Mouse (Mus musculus) brain, embryonic 14.5 days (tissue): ENCODE measurements around the gene Nisch. TPM values are rescaled to one million over a fixed set of nuclear protein-coding genes. Genes with fewer than 3 reads are reported as not detected.

Experiments
- DNase-seq: peaks from one replicate; pipeline ENCODE4 v3.0.0-alpha.2; 2011; ENCODE audit warnings: low read depth
- CTCF ChIP-seq: fragments of 200-500 bp; IDR thresholded peaks from 2 replicates; pipeline ENCODE4 v1.5.1; 2012; ENCODE audit warnings: inconsistent platforms, mild to moderate bottlenecking, moderate library complexity, borderline replicate concordance; ENCODE audit not compliant: insufficient read depth, insufficient read length; ENCODE audit errors: extremely low read depth
- POLR2A ChIP-seq: fragments of 200-500 bp; IDR thresholded peaks from 2 replicates; pipeline ENCODE4 v1.6.1; 2012; ENCODE audit warnings: mild to moderate bottlenecking, inconsistent platforms, borderline replicate concordance; ENCODE audit not compliant: poor library complexity, insufficient read depth, insufficient read length, severe bottlenecking; ENCODE audit errors: extremely low read depth
- polyA plus RNA-seq: library from polyadenylated mRNA; depleted of rRNA; stranded (reverse); fragments of >200 nt; gene quantifications from 2 replicates; pipeline ENCODE4 v1.2.3, GENCODE M21; 2012

Nisch gene
- polyA plus RNA-seq, 1 experiment = 506 TPM

DNA sequence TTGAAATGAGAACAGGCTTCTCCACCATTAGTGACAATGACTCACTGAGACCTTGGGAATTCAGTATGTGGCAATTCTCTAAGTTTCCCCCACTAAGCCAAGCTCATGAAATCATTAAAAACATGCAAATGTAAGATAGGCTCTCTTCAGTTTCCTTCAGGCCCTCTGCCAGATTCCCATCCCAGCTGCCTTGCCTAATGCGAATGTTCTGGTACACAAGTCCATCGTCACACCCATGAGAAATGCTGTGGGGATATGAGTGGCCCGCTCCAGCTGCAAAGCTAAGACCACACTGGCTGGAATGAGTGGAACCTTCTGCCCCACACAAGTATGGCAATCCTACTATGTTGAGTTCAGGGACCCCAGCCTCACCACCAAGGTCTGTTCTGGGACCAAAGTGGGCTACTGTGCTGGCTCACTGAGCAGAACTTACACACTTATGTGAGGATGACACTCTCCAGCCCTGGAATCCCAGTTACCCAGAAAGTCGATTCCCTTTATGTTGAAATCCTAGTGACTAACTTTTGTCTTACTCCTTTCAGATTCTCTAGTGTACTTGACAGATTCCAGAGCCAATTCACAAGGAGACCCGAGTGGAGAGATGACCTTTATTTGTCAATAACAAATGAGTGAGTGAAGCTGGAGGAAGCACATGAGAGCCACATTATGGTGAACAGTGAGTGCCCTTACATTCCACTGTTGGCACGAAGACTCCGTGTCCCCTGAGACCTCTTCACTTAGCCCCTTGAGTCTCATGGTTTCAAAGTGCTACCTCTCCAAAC lies 20.5 kb upstream of the Nisch start:
- no peak for TF ChIP-seq CTCF
- TF ChIP-seq POLR2A = no peak
- no peak for DNase-seq

DNA sequence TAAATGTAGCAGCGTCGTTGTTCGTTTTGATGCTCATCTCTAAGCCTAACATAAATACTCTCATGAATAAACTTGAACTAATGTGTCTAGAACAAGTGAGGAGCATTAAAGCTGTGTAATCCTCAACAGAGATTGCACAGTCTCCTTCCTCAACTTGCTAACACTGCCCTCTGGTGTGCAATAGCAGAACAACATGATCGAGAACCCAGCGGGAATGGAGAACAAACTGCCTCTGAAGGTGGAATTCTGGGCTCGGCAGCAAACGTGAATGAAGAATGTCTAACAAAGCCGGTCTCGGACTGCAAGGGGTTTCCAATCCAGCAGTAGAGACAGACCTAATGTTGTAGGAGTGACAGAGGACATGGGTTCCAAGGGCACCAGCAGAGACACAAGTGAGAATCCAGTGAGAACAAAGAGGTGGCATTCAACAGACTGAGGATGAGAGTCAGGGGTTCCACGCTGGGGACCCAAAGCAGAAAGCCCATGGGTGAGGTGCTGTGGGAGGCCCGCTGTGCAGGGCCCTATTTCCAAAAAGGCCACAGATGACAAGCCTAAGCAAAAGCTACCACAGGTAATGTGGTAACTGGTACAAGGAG lies 17.3 kb upstream of the Nisch start:
- TF ChIP-seq CTCF (peak; percentile 87), POLR2A (no peak)
- DNase-seq = peak; percentile 88

- TF ChIP-seq POLR2A (no peak), CTCF (no peak)
- peak; percentile 4 for DNase-seq
Measured at GRCm38 (mm10) chr14:31233070-31233995, 16.6 kb upstream of the Nisch start.

DNA sequence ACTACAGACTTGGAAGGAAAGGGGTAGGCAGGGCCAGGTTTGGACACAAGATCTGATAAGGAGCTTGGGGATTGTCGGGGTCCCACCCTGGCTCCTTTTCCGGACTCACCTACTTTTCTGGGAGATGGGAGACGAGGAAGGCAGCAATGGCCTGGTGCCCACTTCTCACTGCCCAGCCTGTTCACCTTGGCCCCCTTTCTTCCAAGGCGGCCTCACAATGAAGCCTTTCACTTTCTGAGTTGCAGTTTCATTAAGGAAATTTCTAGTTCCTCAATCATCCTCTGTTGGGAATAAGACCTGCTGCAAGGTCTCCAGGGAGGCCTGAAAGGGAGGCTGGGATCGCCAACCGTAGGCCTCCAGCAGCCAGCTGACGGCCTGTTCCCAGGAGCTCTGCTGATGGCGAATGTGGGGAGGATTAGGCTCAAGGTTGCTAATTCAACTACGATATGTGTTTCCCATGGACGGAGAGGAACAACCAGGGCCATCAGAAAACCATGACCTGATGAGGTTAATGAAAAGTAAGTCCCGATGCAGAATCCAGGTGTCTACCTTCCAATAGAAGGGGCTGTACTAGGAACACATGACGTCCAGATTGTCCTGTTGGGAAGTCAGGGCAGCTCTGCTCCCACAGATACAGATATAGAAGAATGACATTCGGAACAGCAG lies 15.8 kb upstream of the Nisch start:
- TF ChIP-seq CTCF = no peak
- no peak for TF ChIP-seq POLR2A
- no peak for DNase-seq

- TF ChIP-seq POLR2A (no peak), CTCF (no peak)
- DNase-seq = no peak
Measured at GRCm38 (mm10) chr14:31230442-31230841, 13.7 kb upstream of the Nisch start.

- TF ChIP-seq POLR2A = no peak
- no peak for TF ChIP-seq CTCF
- DNase-seq = no peak
Measured at GRCm38 (mm10) chr14:31228234-31228633, 11.5 kb upstream of the Nisch start.

DNA sequence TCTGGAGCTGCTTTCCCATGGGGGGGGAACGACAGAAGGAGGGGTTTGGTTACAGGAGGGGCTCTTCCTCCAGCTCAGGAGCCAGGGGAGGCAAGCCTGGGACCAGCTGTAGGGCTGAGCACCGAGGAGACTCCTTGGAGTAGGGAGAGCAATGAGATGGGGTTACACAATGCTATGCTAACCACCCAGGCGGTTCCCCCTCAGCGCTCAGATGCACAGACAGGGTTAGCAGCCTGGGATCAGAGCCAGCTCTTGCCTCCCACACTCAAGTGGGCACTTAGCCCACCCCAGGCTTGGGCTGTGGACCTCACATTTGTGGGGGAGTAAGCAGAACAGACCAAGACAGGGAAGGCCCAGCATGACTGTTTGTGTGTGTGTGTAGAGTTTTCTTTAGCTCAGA lies 10.2 kb upstream of the Nisch start:
- peak; percentile 70 for DNase-seq
- TF ChIP-seq POLR2A = no peak
- TF ChIP-seq CTCF = no peak

GRCm38 (mm10) chr14:31217666-31218065 lies 920 bp upstream of the Nisch start, which contains the start of gene Sema3g:
Gene Sema3g, plus strand, starts transcription at chr14:31217860.
- DNase-seq = peak; percentile 64

GRCm38 (mm10) chr14:31215157-31216002 lies 1.4 kb downstream of the Nisch start:
- no peak for TF ChIP-seq POLR2A
- TF ChIP-seq CTCF = peak; percentile 91
- DNase-seq = peak; percentile 75

More at GRCm38 (mm10) chr14:31217666-31218065, 920 bp upstream of the Nisch start, which contains the start of gene Sema3g:
- TF ChIP-seq CTCF = peak; percentile 50
- TF ChIP-seq POLR2A = no peak

DNA sequence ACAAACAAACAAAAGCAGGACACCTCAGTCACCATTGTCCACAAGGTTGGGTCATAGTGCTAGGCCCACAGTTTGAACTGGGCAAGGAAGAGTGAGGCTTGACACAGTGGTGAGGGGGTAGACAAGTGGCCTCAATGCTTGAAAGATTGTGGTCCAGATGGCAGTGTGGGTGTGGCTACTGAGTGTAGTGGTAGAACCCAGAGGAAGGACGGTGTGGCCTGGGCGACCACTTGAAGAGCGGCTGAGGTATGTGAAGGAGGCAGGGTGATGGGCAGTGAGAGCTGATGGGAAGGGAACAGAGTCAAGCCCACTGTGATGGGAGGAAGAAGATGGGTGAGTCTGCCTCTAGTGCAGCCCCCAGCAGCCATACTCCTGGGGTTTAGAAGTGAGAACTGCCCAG lies 2.1 kb downstream of the Nisch start:
- TF ChIP-seq POLR2A (no peak), CTCF (no peak)
- no peak for DNase-seq

GRCm38 (mm10) chr14:31213868-31214267 lies 2.9 kb downstream of the Nisch start:
- no peak for DNase-seq
- TF ChIP-seq CTCF = no peak
- TF ChIP-seq POLR2A = no peak
